Mouse (Mus musculus): ENCODE measurements around the gene Ccdc188.

DNA sequence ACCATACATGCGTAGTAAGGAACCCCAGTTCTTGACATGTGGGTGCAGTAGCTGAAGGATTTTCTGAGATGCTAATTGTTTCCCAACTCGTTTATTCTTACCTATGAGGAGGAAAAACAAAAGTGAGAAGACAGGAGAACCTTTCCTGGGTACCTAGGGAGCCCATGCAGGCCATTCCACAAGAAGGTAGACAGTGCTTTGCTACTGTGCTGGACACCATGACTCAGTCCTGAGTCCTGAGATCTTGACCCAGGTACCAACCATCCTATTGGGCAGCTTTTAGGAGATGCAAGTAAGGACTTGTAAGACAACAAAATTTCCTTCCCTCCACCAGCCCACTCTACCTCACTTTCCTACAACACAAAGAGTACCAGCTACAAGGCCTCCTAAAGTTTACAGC, 40.5 kb downstream of the Ccdc188 start, which contains the start of gene Gm49776:
- TF ChIP-seq ZNF384 (IDR thresholded peaks at IDR 0.05; ENCODE audit: low read depth, low read length), result no peak
- TF ChIP-seq HCFC1 (IDR thresholded peaks at IDR 0.05; ENCODE audit: borderline replicate concordance, insufficient read depth, low read length), result no peak
- no peak for TF ChIP-seq MAFK (IDR thresholded peaks at IDR 0.05; ENCODE audit: insufficient read depth, low read depth, low read length)
